ENCODE assay signal across 8 mouse cellular contexts in genomic region chr7:49493210-49493609, GRCm38 (mm10).
A peak's percentile ranks its signal among the peaks of the same experiment; 100 is the strongest.
DNase-seq lines count a peak whose midpoint lies in the region; ATAC-seq and TF ChIP-seq lines count a peak whose summit lies in the region.

No protein-coding gene starts in this region.

- H3K27ac ChIP-seq in liver, embryonic 14.5 days = no peak overlapping the region

- peak; percentile 16 for DNase-seq in gastrocnemius, adult 18-20 months (ENCODE audit: low spot score)
- no peak for DNase-seq in gastrocnemius, postnatal 25 days
- peak; percentile 47 for DNase-seq in right cerebral cortex, postnatal 4 days
- DNase-seq in right cerebral cortex, postnatal 25 days = no peak
- no peak for DNase-seq in liver, embryonic 14.5 days (ENCODE audit: low read depth in 3 of 3, low spot score in 3 of 3)
- peak; percentile 78 for DNase-seq in thymus, postnatal 4 days
- DNase-seq in gastrocnemius, postnatal 36 days = no peak
- DNase-seq in right cerebral cortex, adult 18-20 months = no peak

- no peak for TF ChIP-seq EP300 in liver, embryonic 14.5 days (IDR thresholded peaks at IDR 0.05; ENCODE audit: low read depth)

- intact Hi-C loops in gastrocnemius, postnatal 36 days (cut with DNase I) = loop anchor here (5.0 kb wide), 1 partner anchor 109 kb away; no protein-coding TSS in a partner anchor

- TF ChIP-seq CTCF in liver, embryonic 14.5 days (IDR thresholded peaks at IDR 0.05; ENCODE audit: low read depth) = peak; percentile 77

- no peak for ATAC-seq in liver, embryonic 14.5 days (ENCODE audit: insufficient read depth)

- no peaks in the 10 kb centered on the region for H3K36me3 ChIP-seq in liver, embryonic 14.5 days (replicated peaks; ENCODE audit: control insufficient read depth, insufficient read depth, low read depth)

- H3K4me2 ChIP-seq in liver, embryonic 14.5 days (ENCODE audit: low read depth) = no peak overlapping the region

- H3K4me1 ChIP-seq in liver, embryonic 14.5 days (replicated peaks; ENCODE audit: control insufficient read depth in 2 of 2, insufficient read depth in 2 of 2, low read length in 1 of 2) = no peaks in the 10 kb centered on the region

- no peaks in the 10 kb centered on the region for H3K9me3 ChIP-seq in liver, embryonic 14.5 days (ENCODE audit: control insufficient read depth, low read length)

- WGBS in liver, embryonic 14.5 days (ENCODE audit: insufficient replicate concordance) = 57% methylated on average over 4 of the region's 4 CpGs

- H3K9ac ChIP-seq in liver, embryonic 14.5 days (replicated peaks) = no peak overlapping the region

- no peaks in the 10 kb centered on the region for H3K27me3 ChIP-seq in liver, embryonic 14.5 days (ENCODE audit: control insufficient read depth, insufficient read depth, low read length)

- no peak overlapping the region for H3K4me3 ChIP-seq in liver, embryonic 14.5 days (ENCODE audit: insufficient read depth in 1 of 2, low read depth in 2 of 2, low read length in 2 of 2)

Comparison
In these comparisons a context has a peak if more than half of its experiments do, and no peak if none do; other contexts are left out.
1. DNase-seq: peak in gastrocnemius, adult 18-20 months (single experiment), right cerebral cortex, postnatal 4 days (single experiment) and thymus, postnatal 4 days (single experiment); none in gastrocnemius, postnatal 25 days (single experiment), right cerebral cortex, postnatal 25 days (single experiment), liver, embryonic 14.5 days (0 of 3), gastrocnemius, postnatal 36 days (0 of 2) and right cerebral cortex, adult 18-20 months (single experiment).